Mouse (Mus musculus) CH12.LX (cell line): ENCODE measurements around the gene Spast. TPM values are rescaled to one million over a fixed set of nuclear protein-coding genes. Genes with fewer than 3 reads are reported as not detected.

Source experiments
- DNase-seq: peaks from one replicate; pipeline ENCODE4 v3.0.0-alpha.2; 2013; ENCODE audit errors: extremely low read depth
- H3K27ac ChIP-seq: 2 replicates; pipeline ENCODE4 v1.5.1; 2012; ENCODE audit warnings: low read depth, mild to moderate bottlenecking, control low read depth, moderate library complexity; ENCODE audit not compliant: insufficient read depth
- H3K27me3 ChIP-seq: replicated peaks from 2 replicates; pipeline ENCODE3; 2012; ENCODE audit warnings: inconsistent platforms
- H3K36me3 ChIP-seq, 2 experiments: replicated peaks in 1 of 2; 2 replicates each; pipeline versions ENCODE3 to v1.6.1; 2012; ENCODE audit warnings: inconsistent platforms in 1 of 2, low read length in 1 of 2, mild to moderate bottlenecking in 1 of 2, mixed read lengths in 1 of 2, moderate library complexity in 1 of 2; ENCODE audit not compliant: control insufficient read depth in 1 of 2, insufficient read depth in 1 of 2
- H3K4me1 ChIP-seq, 2 experiments: 2 replicates each; pipeline ENCODE4 v1.6.1; 2012; ENCODE audit warnings: inconsistent platforms in 1 of 2, moderate library complexity in 1 of 2; ENCODE audit not compliant: insufficient read depth in 2 of 2, control insufficient read depth in 1 of 2
- H3K4me2 ChIP-seq: 2 replicates; pipeline ENCODE4 v1.6.1; 2012; ENCODE audit warnings: low read depth, mild to moderate bottlenecking, control low read depth; ENCODE audit not compliant: poor library complexity, insufficient read depth, severe bottlenecking
- H3K4me3 ChIP-seq, 3 experiments: fragments of 150-350 bp in 1 of 3; sonication (generic) in 1 of 3; replicated peaks in 1 of 3; 2 replicates each; pipeline versions ENCODE3 to v1.5.1; 2011 to 2012; ENCODE audit warnings: low read depth in 2 of 3, low read length in 2 of 3, mild to moderate bottlenecking in 2 of 3, moderate library complexity in 2 of 3, control low read depth in 1 of 3, improper control_type of control experiment in 1 of 3, inconsistent platforms in 1 of 3, mixed read lengths in 1 of 3; ENCODE audit not compliant: poor library complexity in 1 of 3
- H3K79me2 ChIP-seq: replicated peaks from 2 replicates; pipeline ENCODE4 v1.6.1; 2012; ENCODE audit warnings: mild to moderate bottlenecking, moderate library complexity; ENCODE audit not compliant: control insufficient read depth, poor library complexity, insufficient read depth, severe bottlenecking; ENCODE audit errors: extremely low read depth
- H3K9ac ChIP-seq: 2 replicates; pipeline ENCODE4 v1.6.1; 2012; ENCODE audit warnings: low read depth, mild to moderate bottlenecking, control low read depth, moderate library complexity; ENCODE audit not compliant: insufficient read depth
- H3K9me3 ChIP-seq: replicated peaks from 2 replicates; pipeline ENCODE3; 2012; ENCODE audit warnings: low read length, inconsistent platforms, mixed read lengths
- BHLHE40 ChIP-seq: IDR thresholded peaks from 2 replicates; pipeline ENCODE4 v1.6.1; 2011; ENCODE audit warnings: mild to moderate bottlenecking, low read depth, low read length, improper control_type of control experiment
- ELF1 ChIP-seq: IDR thresholded peaks from 2 replicates; pipeline ENCODE4 v1.6.1; 2014; ENCODE audit warnings: low read depth, mild to moderate bottlenecking, inconsistent platforms, low read length, improper control_type of control experiment
- ETS1 ChIP-seq: conservative IDR thresholded peaks from 2 replicates; pipeline ENCODE4 v1.6.1; 2012; ENCODE audit warnings: low read depth, mild to moderate bottlenecking, inconsistent platforms, low read length, improper control_type of control experiment, moderate library complexity
- IRF4 ChIP-seq: IDR thresholded peaks from 2 replicates; pipeline ENCODE4 v1.6.1; 2014; ENCODE audit warnings: low read depth, mild to moderate bottlenecking, inconsistent platforms, low read length, improper control_type of control experiment
- JUN ChIP-seq: IDR thresholded peaks from 2 replicates; pipeline ENCODE4 v1.6.1; 2011; ENCODE audit warnings: low read depth, mild to moderate bottlenecking, low read length, improper control_type of control experiment, moderate library complexity; ENCODE audit not compliant: insufficient read depth
- MAFK ChIP-seq: IDR thresholded peaks from 2 replicates; pipeline ENCODE4 v1.6.1; 2011; ENCODE audit warnings: low read length, improper control_type of control experiment; ENCODE audit not compliant: insufficient replicate concordance
- MXI1 ChIP-seq: IDR thresholded peaks from 2 replicates; pipeline ENCODE4 v1.6.1; 2011; ENCODE audit warnings: mild to moderate bottlenecking, low read depth, low read length, improper control_type of control experiment
- MYC ChIP-seq: IDR thresholded peaks from 2 replicates; pipeline ENCODE4 v1.6.1; 2011; ENCODE audit warnings: low read depth, mild to moderate bottlenecking, improper control_type of control experiment, low read length
- NELFE ChIP-seq: IDR thresholded peaks from 2 replicates; pipeline ENCODE4 v1.6.1; 2011; ENCODE audit warnings: low read depth, low read length, improper control_type of control experiment
- NRF1 ChIP-seq: IDR thresholded peaks from 2 replicates; pipeline ENCODE4 v1.6.1; 2014; ENCODE audit warnings: low read depth, mild to moderate bottlenecking, inconsistent platforms, low read length, improper control_type of control experiment, moderate library complexity
- POLR2AphosphoS2 ChIP-seq: IDR thresholded peaks from 2 replicates; pipeline ENCODE4 v1.6.1; 2011; ENCODE audit warnings: low read depth, low read length, improper control_type of control experiment
- SIN3A ChIP-seq: IDR thresholded peaks from 2 replicates; pipeline ENCODE4 v1.6.1; 2012; ENCODE audit warnings: low read length, improper control_type of control experiment, inconsistent platforms
- SMC3 ChIP-seq: IDR thresholded peaks from 2 replicates; pipeline ENCODE4 v1.6.1; 2011; ENCODE audit warnings: low read depth, low read length, improper control_type of control experiment
- TBP ChIP-seq: conservative IDR thresholded peaks from 2 replicates; pipeline ENCODE4 v1.6.1; 2011; ENCODE audit warnings: low read depth, low read length, improper control_type of control experiment
- TCF12 ChIP-seq: IDR thresholded peaks from 2 replicates; pipeline ENCODE4 v1.6.1; 2014; ENCODE audit warnings: low read depth, mild to moderate bottlenecking, inconsistent platforms, low read length, improper control_type of control experiment
- USF1 ChIP-seq: IDR thresholded peaks from 2 replicates; pipeline ENCODE4 v1.6.1; 2014; ENCODE audit warnings: low read depth, mild to moderate bottlenecking, inconsistent platforms, low read length, improper control_type of control experiment
- USF2 ChIP-seq: conservative IDR thresholded peaks from 2 replicates; pipeline ENCODE4 v1.6.1; 2011; ENCODE audit warnings: low read depth, low read length, improper control_type of control experiment
- dilution Hi-C: fragments of 300-500 bp; cut with MboI; formaldehyde crosslinking; loops from 2 replicates; pipeline ENCODE4 v1.14.3; 2020; ENCODE audit warnings: low sequenced_read_pairs; ENCODE audit not compliant: extremely low pct_unique_long_range_greater_than_20kb, extremely low pct_ligation_motif_present
- in situ Hi-C: fragments of 300-500 bp; cut with MboI; formaldehyde crosslinking; loops from 3 replicates; pipeline ENCODE4 v1.14.3; 2019; ENCODE audit warnings: low sequenced_read_pairs, low pct_ligation_motif_present, low pct_unique_long_range_greater_than_20kb, mixed read lengths
- polyA plus RNA-seq: library from polyadenylated mRNA; unstranded; fragments of >175 nt; gene quantifications from 2 replicates; pipeline ENCODE4 v1.2.1, GENCODE M21; 2012; ENCODE audit warnings: low read depth; ENCODE audit not compliant: insufficient read length
- total RNA-seq, 2 experiments: library from RNA; depleted of rRNA; stranded (reverse); fragments of 300-350 nt in 1 of 2; fragments of >200 nt in 1 of 2; gene quantifications; 2 replicates each; pipeline ENCODE4 v1.2.3; 2012 to 2014

Spast gene
- total and polyA plus RNA-seq, 3 experiments: 15.0 to 26.8 (median 21.7) TPM

GRCm38 (mm10) chr17:74300089-74300488, 38.7 kb upstream of the Spast start:
- dilution Hi-C loops: no loop called here
- no peaks in the 10 kb centered on the region for H3K27me3 ChIP-seq
- H3K4me1 ChIP-seq: peaks cover 0 to 4% of the 10 kb centered on the region in 2 experiments; a peak in 2 of 4 replicates
- TF ChIP-seq SIN3A (no peak), JUN (no peak), TBP (no peak), MAFK (no peak)
- TF ChIP-seq, all 38 proteins: peak for 0
- no peak overlapping the region for H3K4me3 ChIP-seq
- peaks cover 14 to 56% of the 10 kb centered on the region in 2 experiments for H3K36me3 ChIP-seq
- H3K4me2 ChIP-seq: no peak overlapping the region
- in situ Hi-C loops: loop anchor here (25.0 kb wide), 1 partner anchor 288 kb away; no protein-coding TSS in a partner anchor
- H3K79me2 ChIP-seq: no peaks in the 10 kb centered on the region
- DNase-seq: no peak
- H3K9ac ChIP-seq: no peak overlapping the region
- H3K27ac ChIP-seq: no peak overlapping the region
- no peaks in the 10 kb centered on the region for H3K9me3 ChIP-seq

- no peak overlapping the region for H3K27ac ChIP-seq
- peaks cover 21 to 78% of the 10 kb centered on the region in 2 experiments for H3K36me3 ChIP-seq
- H3K79me2 ChIP-seq: no peaks in the 10 kb centered on the region
- H3K9ac ChIP-seq: no peak overlapping the region
- TF ChIP-seq MXI1 (no peak), SMC3 (no peak), BHLHE40 (no peak), MYC (no peak), MAFK (no peak), POLR2AphosphoS2 (no peak), NRF1 (no peak), TCF12 (no peak), NELFE (no peak), JUN (no peak), USF2 (no peak), IRF4 (no peak), ETS1 (no peak), USF1 (no peak), ELF1 (no peak)
- no peaks in the 10 kb centered on the region for H3K9me3 ChIP-seq
- DNase-seq: no peak
- H3K4me2 ChIP-seq: no peak overlapping the region
- no peaks in the 10 kb centered on the region for H3K4me1 ChIP-seq
- no peak overlapping the region for H3K4me3 ChIP-seq
- in situ Hi-C loops: loop anchor here (25.0 kb wide), 1 partner anchor 292 kb away; no protein-coding TSS in a partner anchor
- dilution Hi-C loops: no loop called here
- H3K27me3 ChIP-seq: no peaks in the 10 kb centered on the region
These were observed 34.7 kb upstream of the Spast start for GRCm38 (mm10) chr17:74304060-74304459.
